Mouse (Mus musculus) liver, embryonic 13.5 days (tissue): ENCODE data around the gene Zcchc18. TPM values are rescaled to one million over a fixed set of nuclear protein-coding genes. Genes with fewer than 3 reads are reported as not detected.

Experiments
- ATAC-seq: fragments of 200-750 bp; cut with Nextera tagmentation; 2 replicates; pipeline ENCODE4 v1.8.0; 2017; ENCODE audit warnings: low read depth, mild to moderate bottlenecking, moderate number of reproducible peaks, moderate library complexity
- DNase-seq: peaks from one replicate; pipeline ENCODE4 v3.0.0; 2022
- H3K27ac ChIP-seq: fragments of 300-500 bp; sonication (generic); 2 replicates; pipeline ENCODE4 v1.5.1; 2015; ENCODE audit warnings: moderate library complexity, mild to moderate bottlenecking, inconsistent platforms
- H3K27me3 ChIP-seq: fragments of 300-500 bp; sonication (generic); 2 replicates; pipeline ENCODE4 v1.6.1; 2015; ENCODE audit warnings: mild to moderate bottlenecking, inconsistent platforms
- H3K36me3 ChIP-seq: fragments of 300-500 bp; sonication (generic); 2 replicates; pipeline ENCODE4 v1.6.1; 2015; ENCODE audit warnings: mild to moderate bottlenecking, inconsistent platforms
- H3K4me1 ChIP-seq: fragments of 300-500 bp; sonication (generic); replicated peaks from 2 replicates; pipeline ENCODE4 v1.6.1; 2015; ENCODE audit warnings: inconsistent platforms
- H3K4me2 ChIP-seq: fragments of 300-500 bp; sonication (generic); 2 replicates; pipeline ENCODE4 v1.6.1; 2015; ENCODE audit warnings: inconsistent platforms, mild to moderate bottlenecking, moderate library complexity
- H3K4me3 ChIP-seq: fragments of 300-500 bp; sonication (generic); replicated peaks from 2 replicates; pipeline ENCODE4 v1.5.1; 2015; ENCODE audit warnings: mild to moderate bottlenecking, inconsistent platforms
- H3K9ac ChIP-seq: fragments of 300-500 bp; sonication (generic); 2 replicates; pipeline ENCODE4 v1.6.1; 2015; ENCODE audit warnings: mild to moderate bottlenecking, inconsistent platforms
- H3K9me3 ChIP-seq: fragments of 300-500 bp; sonication (generic); replicated peaks from 2 replicates; pipeline ENCODE4 v1.6.1; 2016; ENCODE audit warnings: inconsistent platforms
- WGBS: fragments of 180-500 bp; shearing (Covaris S2); methylation state at CpG from one replicate; pipeline ENCODE4 v1.1.7; 2015; ENCODE audit not compliant: insufficient replicate concordance; 5-methylcytosine and 5-hydroxymethylcytosine counted together
- polyA plus RNA-seq: library from polyadenylated mRNA; unstranded; fragments of >200 nt; fragmentation: Nextera tagmentation; extraction: Ambion mirVana; gene quantifications from 2 replicates; pipeline ENCODE4 v1.2.1, GENCODE M21; 2015

Gene Zcchc18
- polyA plus RNA-seq, 1 experiment from 2014 or later, result 0.44 TPM

- Histone ChIP-seq H3K36me3 (no peaks in the 10 kb centered on the region), H3K9me3 (no peaks in the 10 kb centered on the region), H3K27ac (no peak overlapping the region), H3K4me2 (no peak overlapping the region), H3K4me3 (no peak overlapping the region), H3K4me1 (no peaks in the 10 kb centered on the region), H3K9ac (no peak overlapping the region), H3K27me3 (peaks cover 21% of the 10 kb centered on the region)
- 31% methylated on average over 2 of the region's 2 CpGs for WGBS
- ATAC-seq (no peak), DNase-seq (no peak)
Observed at GRCm38 (mm10) chrX:136996256-136996655, 3.3 kb downstream of the Zcchc18 start.

GRCm38 (mm10) chrX:137015099-137015709 is 22.2 kb downstream of the Zcchc18 start:
- H3K27me3 ChIP-seq, result no peaks in the 10 kb centered on the region
- H3K36me3 ChIP-seq, result no peaks in the 10 kb centered on the region
- no peak overlapping the region for H3K4me2 ChIP-seq
- 46% methylated on average over 6 of the region's 6 CpGs for WGBS
- no peak overlapping the region for H3K27ac ChIP-seq
- DNase-seq (peak; percentile 18), ATAC-seq (no peak)
- no peaks in the 10 kb centered on the region for H3K9me3 ChIP-seq
- no peak overlapping the region for H3K9ac ChIP-seq
- H3K4me1 ChIP-seq, result no peaks in the 10 kb centered on the region
- H3K4me3 ChIP-seq, result no peak overlapping the region

- ATAC-seq (no peak), DNase-seq (no peak)
- 48% methylated on average over 1 of the region's 1 CpGs for WGBS
- no peak overlapping the region for H3K4me2 ChIP-seq
- no peak overlapping the region for H3K27ac ChIP-seq
- no peaks in the 10 kb centered on the region for H3K4me1 ChIP-seq
- no peaks in the 10 kb centered on the region for H3K9me3 ChIP-seq
- no peaks in the 10 kb centered on the region for H3K36me3 ChIP-seq
- no peak overlapping the region for H3K9ac ChIP-seq
- no peak overlapping the region for H3K4me3 ChIP-seq
- H3K27me3 ChIP-seq, result no peaks in the 10 kb centered on the region
Observed at GRCm38 (mm10) chrX:137017668-137018067, 24.7 kb downstream of the Zcchc18 start.

- no peak for ATAC-seq
- no peaks in the 10 kb centered on the region for H3K27me3 ChIP-seq
- 7% methylated on average over 1 of the region's 1 CpGs for WGBS
- peak; percentile 18 for DNase-seq
- no peaks in the 10 kb centered on the region for H3K9me3 ChIP-seq
- H3K4me1 ChIP-seq, result no peaks in the 10 kb centered on the region
- no peak overlapping the region for H3K4me2 ChIP-seq
- no peak overlapping the region for H3K9ac ChIP-seq
- H3K27ac ChIP-seq, result no peak overlapping the region
- H3K4me3 ChIP-seq, result no peak overlapping the region
- no peaks in the 10 kb centered on the region for H3K36me3 ChIP-seq
Observed at GRCm38 (mm10) chrX:137019310-137019709, 26.4 kb downstream of the Zcchc18 start.

GRCm38 (mm10) chrX:137030916-137031315 is 38.0 kb downstream of the Zcchc18 start:
- no peak overlapping the region for H3K27ac ChIP-seq

GRCm38 (mm10) chrX:137031726-137032125 is 38.8 kb downstream of the Zcchc18 start:
- 84% methylated on average over 5 of the region's 5 CpGs for WGBS
- no peak overlapping the region for H3K27ac ChIP-seq
- no peak overlapping the region for H3K4me3 ChIP-seq
- H3K27me3 ChIP-seq, result no peaks in the 10 kb centered on the region
- ATAC-seq, result no peak
- H3K4me2 ChIP-seq, result no peak overlapping the region
- DNase-seq, result no peak
- H3K9ac ChIP-seq, result no peak overlapping the region
- 0 out of 2 replicates have a peak, but pooled peaks cover 2% of the 10 kb centered on the region for H3K36me3 ChIP-seq
- H3K4me1 ChIP-seq, result 0 out of 2 replicates have a peak, but pooled peaks cover under 1% of the 10 kb centered on the region
- no peaks in the 10 kb centered on the region for H3K9me3 ChIP-seq

More at GRCm38 (mm10) chrX:137030916-137031315, 38.0 kb downstream of the Zcchc18 start:
- no peaks in the 10 kb centered on the region for H3K9me3 ChIP-seq
- H3K4me2 ChIP-seq, result no peak overlapping the region
- ATAC-seq (no peak), DNase-seq (no peak)
- H3K4me3 ChIP-seq, result no peak overlapping the region
- WGBS, result 84% methylated on average over 8 of the region's 8 CpGs
- H3K27me3 ChIP-seq, result no peaks in the 10 kb centered on the region
- H3K36me3 ChIP-seq, result 0 out of 2 replicates have a peak, but pooled peaks cover 2% of the 10 kb centered on the region
- no peaks in the 10 kb centered on the region for H3K4me1 ChIP-seq
- H3K9ac ChIP-seq, result no peak overlapping the region

- no peak overlapping the region for H3K9ac ChIP-seq
- H3K4me3 ChIP-seq, result no peak overlapping the region
- peaks cover 9% of the 10 kb centered on the region for H3K4me1 ChIP-seq
- ATAC-seq (no peak), DNase-seq (no peak)
- no peaks in the 10 kb centered on the region for H3K9me3 ChIP-seq
- H3K27me3 ChIP-seq, result no peaks in the 10 kb centered on the region
- H3K27ac ChIP-seq, result no peak overlapping the region
- WGBS, result 51% methylated on average over 4 of the region's 4 CpGs
- no peaks in the 10 kb centered on the region for H3K36me3 ChIP-seq
- no peak overlapping the region for H3K4me2 ChIP-seq
Observed at GRCm38 (mm10) chrX:137034322-137034721, 41.4 kb downstream of the Zcchc18 start.

- DNase-seq, result no peak
- Histone ChIP-seq H3K27ac (0 out of 2 replicates have a peak overlapping the region, but pooled peaks have one; percentile 68), H3K36me3 (no peaks in the 10 kb centered on the region), H3K4me1 (peaks cover 9% of the 10 kb centered on the region), H3K4me3 (peak overlapping the region; percentile 69), H3K9me3 (no peaks in the 10 kb centered on the region), H3K27me3 (no peaks in the 10 kb centered on the region), H3K9ac (peak overlapping the region; percentile 71), H3K4me2 (peak overlapping the region; percentile 71)
- no peak for ATAC-seq
- 14% methylated on average over 12 of the region's 12 CpGs for WGBS
Observed at GRCm38 (mm10) chrX:137037470-137037999, 44.6 kb downstream of the Zcchc18 start.

GRCm38 (mm10) chrX:137038000-137038483 is 45.1 kb downstream of the Zcchc18 start, which contains the start of gene Slc25a53:
TSS of gene Slc25a53 (minus strand) at chrX:137038302.
- Histone ChIP-seq H3K9me3 (no peaks in the 10 kb centered on the region), H3K9ac (peak within 1 kb of the TSS; percentile 71), H3K4me2 (peak within 1 kb of the TSS; percentile 71), H3K4me3 (peak within 1 kb of the TSS; percentile 69), H3K4me1 (peaks cover 9% of the 10 kb centered on the region), H3K36me3 (no peaks in the 10 kb centered on the region), H3K27ac (peak within 1 kb of the TSS; percentile 68; the same call in 1 of the 2 replicates), H3K27me3 (no peaks in the 10 kb centered on the region)
- WGBS, result 19% methylated on average over 31 of the region's 31 CpGs
- DNase-seq (peak; percentile 67), ATAC-seq (peak; percentile 91)

- WGBS, result 28% methylated on average over 7 of the region's 7 CpGs
- Histone ChIP-seq H3K9me3 (no peaks in the 10 kb centered on the region), H3K36me3 (no peaks in the 10 kb centered on the region), H3K4me2 (peak overlapping the region; percentile 71), H3K9ac (peak overlapping the region; percentile 71), H3K27ac (no peak overlapping the region; the same call in 1 of the 2 replicates), H3K4me1 (peaks cover 9% of the 10 kb centered on the region), H3K27me3 (no peaks in the 10 kb centered on the region), H3K4me3 (peak overlapping the region; percentile 69)
- DNase-seq, result no peak
- 0 out of 2 replicates have a peak, but pooled peaks have one; percentile 1 for ATAC-seq
Observed at GRCm38 (mm10) chrX:137038502-137038901, 45.5 kb downstream of the Zcchc18 start.
